Mouse (Mus musculus) CH12.LX (cell line): ENCODE measurements around the gene Lep.

Experiments
- CTCF ChIP-seq, 2 experiments: IDR thresholded peaks in 1 of 2; conservative IDR thresholded peaks in 1 of 2; 2 replicates each; pipeline ENCODE4 v1.5.1; 2011 to 2012; ENCODE audit warnings: low read depth in 2 of 2, low read length in 2 of 2, improper control_type of control experiment in 1 of 2, inconsistent platforms in 1 of 2, mild to moderate bottlenecking in 1 of 2, moderate library complexity in 1 of 2
- EP300 ChIP-seq: IDR thresholded peaks from 2 replicates; pipeline ENCODE4 v1.6.1; 2011; ENCODE audit warnings: low read length, improper control_type of control experiment
- GABPA ChIP-seq: IDR thresholded peaks from 2 replicates; pipeline ENCODE4 v1.6.1; 2012; ENCODE audit warnings: low read depth, low read length, improper control_type of control experiment, inconsistent platforms; ENCODE audit not compliant: insufficient replicate concordance
- MAX ChIP-seq: IDR thresholded peaks from 2 replicates; pipeline ENCODE4 v1.6.1; 2011; ENCODE audit warnings: low read length, improper control_type of control experiment

DNA sequence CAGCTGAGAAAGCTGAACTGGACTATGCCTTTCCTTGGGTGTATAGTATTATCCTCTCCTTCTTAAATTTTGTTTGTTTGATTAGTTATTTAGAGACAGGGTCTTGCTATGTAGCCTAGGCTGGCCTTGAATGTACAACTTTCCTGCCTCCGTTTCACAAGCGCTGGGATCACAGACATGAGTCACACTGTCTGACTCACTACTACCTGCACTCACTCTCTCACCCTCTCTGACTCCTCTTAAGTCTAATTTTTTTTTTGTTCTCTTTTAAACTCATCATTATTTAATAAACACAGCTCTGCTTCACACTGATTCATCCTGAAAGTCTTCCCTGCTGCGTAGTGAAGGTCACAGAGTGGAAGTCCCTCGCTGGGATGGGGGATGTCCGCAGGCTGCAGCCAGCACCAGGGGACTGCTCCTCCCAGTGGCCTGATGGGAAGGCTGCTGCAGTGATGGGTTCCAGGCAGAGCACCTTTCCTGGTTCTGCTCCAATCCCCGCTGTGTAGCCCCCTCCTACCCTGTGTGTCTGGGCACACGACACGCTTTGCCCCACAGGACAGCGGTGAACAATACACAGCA lies 22.8 kb downstream of the Lep start:
- TF ChIP-seq CTCF (conservative IDR thresholded peaks at IDR 0.05 in 1 of 2, IDR thresholded peaks at IDR 0.05 in 1 of 2; ENCODE audit: low read depth in 2 of 2, low read length in 2 of 2), result peak in 1 of 2 experiments; percentile 23; a peak in 1 of 4 replicates
- TF ChIP-seq GABPA, result no peak
- no peak for TF ChIP-seq EP300
- no peak for TF ChIP-seq MAX
